Mouse (Mus musculus): ENCODE data around the gene Ptprf. TPM values are rescaled to one million over a fixed set of nuclear protein-coding genes. Genes with fewer than 3 reads are reported as not detected.

The Ptprf gene
- polyA plus RNA-seq, 1 experiment from 2014 or later, result 68.2 TPM

GRCm38 (mm10) chr4:118216726-118217595 lies 74.2 kb downstream of the Ptprf start:
- Histone ChIP-seq H3K36me3 (replicated peaks; ENCODE audit: control insufficient read depth, insufficient read depth) (peaks cover 98% of the 10 kb centered on the region), H3K9ac (no peak overlapping the region), H3K4me1 (replicated peaks; ENCODE audit: control insufficient read depth, insufficient read depth, low read length) (no peaks in the 10 kb centered on the region), H3K4me2 (replicated peaks) (no peak overlapping the region), H3K27ac (no peak overlapping the region), H3K9me3 (ENCODE audit: control insufficient read depth, low read length) (no peaks in the 10 kb centered on the region), H3K4me3 (replicated peaks; ENCODE audit: low read length) (no peak overlapping the region), H3K27me3 (ENCODE audit: control insufficient read depth, insufficient read depth, low read length) (no peaks in the 10 kb centered on the region)
- 88% methylated on average over 17 of the region's 17 CpGs for WGBS
- DNase-seq (ENCODE audit: low spot score), result peak; percentile 54
- ATAC-seq (ENCODE audit: low FRiP score), result peak; percentile 48; the same call in 1 of the 2 replicates

GRCm38 (mm10) chr4:118214891-118215290 lies 76.3 kb downstream of the Ptprf start:
- WGBS, result 100% methylated on average over 1 of the region's 1 CpGs
- no peaks in the 10 kb centered on the region for H3K27me3 ChIP-seq (ENCODE audit: control insufficient read depth, insufficient read depth, low read length)

GRCm38 (mm10) chr4:118206918-118207640 lies 84.1 kb downstream of the Ptprf start:
- no peak overlapping the region for H3K9ac ChIP-seq
- no peaks in the 10 kb centered on the region for H3K9me3 ChIP-seq (ENCODE audit: control insufficient read depth, low read length)
- DNase-seq (ENCODE audit: low spot score) (no peak), ATAC-seq (ENCODE audit: low FRiP score) (no peak)
- no peak overlapping the region for H3K4me2 ChIP-seq (replicated peaks)
- no peaks in the 10 kb centered on the region for H3K27me3 ChIP-seq (ENCODE audit: control insufficient read depth, insufficient read depth, low read length)
- no peak overlapping the region for H3K4me3 ChIP-seq (replicated peaks; ENCODE audit: low read length)
- H3K36me3 ChIP-seq (replicated peaks; ENCODE audit: control insufficient read depth, insufficient read depth), result peaks cover 45% of the 10 kb centered on the region
- H3K27ac ChIP-seq, result no peak overlapping the region
- no peaks in the 10 kb centered on the region for H3K4me1 ChIP-seq (replicated peaks; ENCODE audit: control insufficient read depth, insufficient read depth, low read length)
- 51% methylated on average over 10 of the region's 10 CpGs for WGBS

More at GRCm38 (mm10) chr4:118214891-118215290, 76.3 kb downstream of the Ptprf start:
- Histone ChIP-seq H3K4me3 (replicated peaks; ENCODE audit: low read length) (no peak overlapping the region), H3K9me3 (ENCODE audit: control insufficient read depth, low read length) (no peaks in the 10 kb centered on the region), H3K4me1 (replicated peaks; ENCODE audit: control insufficient read depth, insufficient read depth, low read length) (no peaks in the 10 kb centered on the region), H3K4me2 (replicated peaks) (no peak overlapping the region), H3K27ac (no peak overlapping the region), H3K9ac (no peak overlapping the region), H3K36me3 (replicated peaks; ENCODE audit: control insufficient read depth, insufficient read depth) (peaks cover 98% of the 10 kb centered on the region)
- DNase-seq (ENCODE audit: low spot score), result no peak
- no peak for ATAC-seq (ENCODE audit: low FRiP score)

GRCm38 (mm10) chr4:118205906-118206305 lies 85.3 kb downstream of the Ptprf start:
- H3K27ac ChIP-seq, result no peak overlapping the region
- peaks cover 33% of the 10 kb centered on the region for H3K36me3 ChIP-seq (replicated peaks; ENCODE audit: control insufficient read depth, insufficient read depth)
- H3K27me3 ChIP-seq (ENCODE audit: control insufficient read depth, insufficient read depth, low read length), result no peaks in the 10 kb centered on the region
- 93% methylated on average over 2 of the region's 2 CpGs for WGBS
- no peak overlapping the region for H3K4me3 ChIP-seq (replicated peaks; ENCODE audit: low read length)
- no peak overlapping the region for H3K9ac ChIP-seq
- no peaks in the 10 kb centered on the region for H3K9me3 ChIP-seq (ENCODE audit: control insufficient read depth, low read length)
- DNase-seq (ENCODE audit: low spot score), result no peak
- no peak overlapping the region for H3K4me2 ChIP-seq (replicated peaks)
- no peaks in the 10 kb centered on the region for H3K4me1 ChIP-seq (replicated peaks; ENCODE audit: control insufficient read depth, insufficient read depth, low read length)
- no peak for ATAC-seq (ENCODE audit: low FRiP score)

- ATAC-seq (ENCODE audit: low FRiP score) (no peak), DNase-seq (ENCODE audit: low spot score) (no peak)
- no peaks in the 10 kb centered on the region for H3K36me3 ChIP-seq (replicated peaks; ENCODE audit: control insufficient read depth, insufficient read depth)
- H3K27ac ChIP-seq, result no peak overlapping the region
- no peaks in the 10 kb centered on the region for H3K9me3 ChIP-seq (ENCODE audit: control insufficient read depth, low read length)
- no peak overlapping the region for H3K4me3 ChIP-seq (replicated peaks; ENCODE audit: low read length)
- H3K27me3 ChIP-seq (ENCODE audit: control insufficient read depth, insufficient read depth, low read length), result no peaks in the 10 kb centered on the region
- no peak overlapping the region for H3K4me2 ChIP-seq (replicated peaks)
- no peaks in the 10 kb centered on the region for H3K4me1 ChIP-seq (replicated peaks; ENCODE audit: control insufficient read depth, insufficient read depth, low read length)
- 94% methylated on average over 2 of the region's 2 CpGs for WGBS
- H3K9ac ChIP-seq, result no peak overlapping the region
These were observed 92.1 kb downstream of the Ptprf start for GRCm38 (mm10) chr4:118199093-118199492.

GRCm38 (mm10) chr4:118198606-118199005 lies 92.6 kb downstream of the Ptprf start:
- H3K36me3 ChIP-seq (replicated peaks; ENCODE audit: control insufficient read depth, insufficient read depth), result no peaks in the 10 kb centered on the region
- no peak overlapping the region for H3K4me2 ChIP-seq (replicated peaks)
- no peaks in the 10 kb centered on the region for H3K27me3 ChIP-seq (ENCODE audit: control insufficient read depth, insufficient read depth, low read length)
- DNase-seq (ENCODE audit: low spot score) (no peak), ATAC-seq (ENCODE audit: low FRiP score) (no peak)
- H3K9ac ChIP-seq, result no peak overlapping the region
- H3K9me3 ChIP-seq (ENCODE audit: control insufficient read depth, low read length), result no peaks in the 10 kb centered on the region
- H3K4me3 ChIP-seq (replicated peaks; ENCODE audit: low read length), result no peak overlapping the region
- 83% methylated on average over 3 of the region's 3 CpGs for WGBS
- H3K27ac ChIP-seq, result no peak overlapping the region
- no peaks in the 10 kb centered on the region for H3K4me1 ChIP-seq (replicated peaks; ENCODE audit: control insufficient read depth, insufficient read depth, low read length)

GRCm38 (mm10) chr4:118196185-118196584 lies 95.0 kb downstream of the Ptprf start:
- no peak overlapping the region for H3K27ac ChIP-seq
- no peak overlapping the region for H3K9ac ChIP-seq
- DNase-seq (ENCODE audit: low spot score) (no peak), ATAC-seq (ENCODE audit: low FRiP score) (no peak)
- H3K4me2 ChIP-seq (replicated peaks), result no peak overlapping the region
- H3K4me3 ChIP-seq (replicated peaks; ENCODE audit: low read length), result no peak overlapping the region
- H3K9me3 ChIP-seq (ENCODE audit: control insufficient read depth, low read length), result no peaks in the 10 kb centered on the region
- H3K4me1 ChIP-seq (replicated peaks; ENCODE audit: control insufficient read depth, insufficient read depth, low read length), result no peaks in the 10 kb centered on the region
- WGBS, result 90% methylated on average over 10 of the region's 10 CpGs
- H3K36me3 ChIP-seq (replicated peaks; ENCODE audit: control insufficient read depth, insufficient read depth), result no peaks in the 10 kb centered on the region
- no peaks in the 10 kb centered on the region for H3K27me3 ChIP-seq (ENCODE audit: control insufficient read depth, insufficient read depth, low read length)

- peak overlapping the region; percentile 65 for H3K4me2 ChIP-seq (replicated peaks)
- H3K36me3 ChIP-seq (replicated peaks; ENCODE audit: control insufficient read depth, insufficient read depth), result peaks cover 19% of the 10 kb centered on the region
- peak overlapping the region; percentile 57 for H3K4me3 ChIP-seq (replicated peaks; ENCODE audit: low read length)
- 14% methylated on average over 17 of the region's 17 CpGs for WGBS
- H3K9ac ChIP-seq, result peak overlapping the region; percentile 54
- H3K27ac ChIP-seq, result peak overlapping the region; percentile 85
- H3K4me1 ChIP-seq (replicated peaks; ENCODE audit: control insufficient read depth, insufficient read depth, low read length), result peaks cover 12% of the 10 kb centered on the region
- H3K27me3 ChIP-seq (ENCODE audit: control insufficient read depth, insufficient read depth, low read length), result no peaks in the 10 kb centered on the region
- H3K9me3 ChIP-seq (ENCODE audit: control insufficient read depth, low read length), result no peaks in the 10 kb centered on the region
- peak; percentile 3; the same call in 1 of the 2 replicates for ATAC-seq (ENCODE audit: low FRiP score)
- DNase-seq (ENCODE audit: low spot score), result no peak
These were observed 110.7 kb downstream of the Ptprf start for GRCm38 (mm10) chr4:118180301-118181080.

Data from hindbrain, embryonic 14.5 days (tissue).